7 mouse cellular contexts compared by ENCODE assay signal in the genomic region with DNA sequence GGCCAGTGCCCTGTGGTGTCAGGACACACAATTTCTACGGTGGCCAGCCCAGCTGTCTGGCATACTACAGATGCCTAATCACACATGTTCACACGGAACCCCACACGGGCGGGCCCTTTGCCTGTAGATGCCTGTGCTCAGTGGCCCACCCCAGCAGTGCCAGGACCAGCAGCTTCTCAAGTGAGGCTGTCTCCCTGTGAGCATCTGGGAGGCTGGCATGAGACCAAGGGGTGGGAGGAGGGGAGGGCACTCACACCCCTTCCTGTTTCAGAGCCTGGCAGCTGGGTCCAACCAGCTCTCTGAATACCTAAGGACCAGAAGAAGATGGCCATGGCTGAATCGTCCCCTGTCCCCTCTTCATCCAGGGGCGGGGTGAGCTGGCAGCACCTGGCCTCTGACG. TPM values are rescaled to one million over a fixed set of nuclear protein-coding genes. Genes with fewer than 3 reads are reported as not detected.
DNase-seq lines count a peak whose midpoint lies in the region; ATAC-seq lines count a peak whose summit lies in the region.

No protein-coding gene starts in this region.

- H3K27ac ChIP-seq in hindbrain, embryonic 10.5 days = peak overlapping the region; percentile 57
- no peak overlapping the region for H3K27ac ChIP-seq in hindbrain, embryonic 11.5 days (ENCODE audit: low read depth, low read length)
- peak overlapping the region; percentile 35; the same call in 1 of the 2 replicates for H3K27ac ChIP-seq in midbrain, embryonic 13.5 days

- ATAC-seq in hindbrain, embryonic 11.5 days (ENCODE audit: low FRiP score) = no peak
- peak; percentile 53; the same call in 1 of the 2 replicates for ATAC-seq in midbrain, embryonic 13.5 days

- 84% methylated on average over 7 of the region's 7 CpGs for WGBS in hindbrain, embryonic 10.5 days
- 86% methylated on average over 7 of the region's 7 CpGs for WGBS in hindbrain, embryonic 11.5 days
- WGBS in midbrain, embryonic 13.5 days = 69% methylated on average over 7 of the region's 7 CpGs

- H3K27me3 ChIP-seq in hindbrain, embryonic 10.5 days (ENCODE audit: insufficient read depth, poor library complexity, severe bottlenecking) = no peaks in the 10 kb centered on the region
- no peaks in the 10 kb centered on the region for H3K27me3 ChIP-seq in hindbrain, embryonic 11.5 days (ENCODE audit: control insufficient read depth, insufficient read depth, low read length)
- no peaks in the 10 kb centered on the region for H3K27me3 ChIP-seq in midbrain, embryonic 13.5 days

- peaks cover 31% of the 10 kb centered on the region for H3K4me1 ChIP-seq in hindbrain, embryonic 10.5 days (replicated peaks)
- peaks cover 4% of the 10 kb centered on the region; the same call in 1 of the 2 replicates for H3K4me1 ChIP-seq in hindbrain, embryonic 11.5 days (replicated peaks; ENCODE audit: control insufficient read depth, insufficient read depth, low read length)
- peaks cover 34% of the 10 kb centered on the region for H3K4me1 ChIP-seq in midbrain, embryonic 13.5 days (replicated peaks)

- H3K4me2 ChIP-seq in hindbrain, embryonic 11.5 days (replicated peaks; ENCODE audit: low read depth, low read length) = no peak overlapping the region
- H3K4me2 ChIP-seq in midbrain, embryonic 13.5 days (replicated peaks) = no peak overlapping the region

- H3K4me3 ChIP-seq in hindbrain, embryonic 10.5 days = no peak overlapping the region
- no peak overlapping the region for H3K4me3 ChIP-seq in hindbrain, embryonic 11.5 days (ENCODE audit: low read depth, low read length)
- H3K4me3 ChIP-seq in midbrain, embryonic 13.5 days (replicated peaks) = no peak overlapping the region

- no peaks in the 10 kb centered on the region for H3K9me3 ChIP-seq in hindbrain, embryonic 10.5 days
- no peaks in the 10 kb centered on the region for H3K9me3 ChIP-seq in hindbrain, embryonic 11.5 days (ENCODE audit: control insufficient read depth, low read length)
- no peaks in the 10 kb centered on the region for H3K9me3 ChIP-seq in midbrain, embryonic 13.5 days

- H3K36me3 ChIP-seq in hindbrain, embryonic 10.5 days = no peaks in the 10 kb centered on the region
- no peaks in the 10 kb centered on the region for H3K36me3 ChIP-seq in hindbrain, embryonic 11.5 days (ENCODE audit: control insufficient read depth, insufficient read depth, low read length)
- H3K36me3 ChIP-seq in midbrain, embryonic 13.5 days = no peaks in the 10 kb centered on the region

- H3K9ac ChIP-seq in hindbrain, embryonic 11.5 days (ENCODE audit: low read depth, low read length) = no peak overlapping the region
- peak overlapping the region; percentile 24; the same call in 1 of the 2 replicates for H3K9ac ChIP-seq in midbrain, embryonic 13.5 days (replicated peaks)

- DNase-seq in hindbrain, embryonic 10.5 days (ENCODE audit: low spot score) = no peak
- no peak for DNase-seq in hindbrain, embryonic 11.5 days (ENCODE audit: low spot score)
- peak; percentile 16 for DNase-seq in 3T3-L1 (ENCODE audit: low read depth, low spot score)
- peak; percentile 77 for DNase-seq in brain, adult 2 months (ENCODE audit: low read depth, low spot score)
- no peak for DNase-seq in adipocyte (ENCODE audit: low spot score)
- DNase-seq in spleen, adult 12 weeks (ENCODE audit: low spot score) = no peak

RNA-seq across cellular contexts. Expression of a gene that starts 22.0 kb away (rescaled TPM):
- polyA plus RNA-seq in hindbrain, embryonic 10.5 days (2016; fragmentation: Nextera tagmentation; extraction: Ambion mirVana) = not detected in 2 replicates
- polyA plus RNA-seq in hindbrain, embryonic 11.5 days (2014; fragmentation: Nextera tagmentation; extraction: Ambion mirVana) = not detected in 2 replicates
- polyA plus RNA-seq in midbrain, embryonic 13.5 days (2015; fragmentation: Nextera tagmentation; extraction: Ambion mirVana) = 0.13 TPM in 1 of 2 replicates, not detected in the other

RNA-seq across cellular contexts. Expression of a gene that starts 43.0 kb away (rescaled TPM):
- polyA plus RNA-seq in hindbrain, embryonic 10.5 days (2016; fragmentation: Nextera tagmentation; extraction: Ambion mirVana) = 1.2 and 1.6 TPM in 2 replicates
- 0.68 and 0.71 TPM in 2 replicates for polyA plus RNA-seq in hindbrain, embryonic 11.5 days (2014; fragmentation: Nextera tagmentation; extraction: Ambion mirVana)
- polyA plus RNA-seq in midbrain, embryonic 13.5 days (2015; fragmentation: Nextera tagmentation; extraction: Ambion mirVana) = 6.9 and 8.1 TPM in 2 replicates

RNA-seq across cellular contexts. Expression of a gene that starts 54.8 kb away (rescaled TPM):
- 0.15 and 0.43 TPM in 2 replicates for polyA plus RNA-seq in hindbrain, embryonic 10.5 days (2016; fragmentation: Nextera tagmentation; extraction: Ambion mirVana)
- 0.17 and 0.19 TPM in 2 replicates for polyA plus RNA-seq in hindbrain, embryonic 11.5 days (2014; fragmentation: Nextera tagmentation; extraction: Ambion mirVana)
- polyA plus RNA-seq in midbrain, embryonic 13.5 days (2015; fragmentation: Nextera tagmentation; extraction: Ambion mirVana) = 0.15 and 0.23 TPM in 2 replicates

Comparison
In these comparisons a context has a peak if more than half of its experiments do, and no peak if none do; other contexts are left out.
1. DNase-seq: peak in 3T3-L1 (single experiment) and brain, adult 2 months (single experiment); none in hindbrain, embryonic 10.5 days (single experiment), hindbrain, embryonic 11.5 days (single experiment), adipocyte (single experiment) and spleen, adult 12 weeks (single experiment).